Mouse (Mus musculus): ENCODE measurements at regions not wholly inside any gene's neighbourhood (a gene's known extent, or its start where the extent isn't known, plus 50 kb on each side); places are given as distances from the start of the nearest gene placed in this dataset.
"Not testable (repeated sequence)": the region's sequence is repeated elsewhere in the genome, so short reads cannot be mapped to it uniquely, and the experiment has no call there.

DNA sequence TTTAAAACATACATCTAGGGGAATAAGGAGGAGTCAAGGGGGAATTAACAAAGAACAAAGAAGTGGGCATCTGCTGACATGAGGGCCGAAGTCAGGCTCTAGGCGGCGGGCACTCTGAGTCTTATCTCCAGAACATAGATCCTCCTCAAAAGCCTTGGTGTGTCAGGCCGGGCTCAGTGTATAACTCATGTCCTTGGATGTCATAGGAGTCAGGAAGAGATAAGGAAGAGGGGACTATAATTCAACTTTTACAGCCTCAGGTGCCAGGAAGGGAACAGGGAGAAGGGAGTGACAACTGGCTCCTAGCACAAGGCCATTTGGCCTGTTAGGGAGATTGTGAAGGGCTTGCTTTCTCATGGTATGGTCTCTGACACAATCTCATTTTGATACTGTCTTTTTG lies 185.9 kb upstream of the Ube2e2 start:
- H3K9me3 ChIP-seq (ENCODE audit: control insufficient read depth, low read length); H3K27me3 ChIP-seq (replicated peaks; ENCODE audit: control insufficient read depth, insufficient read depth, low read length); H3K36me3 ChIP-seq (ENCODE audit: control insufficient read depth, insufficient read depth, low read length); H3K9ac ChIP-seq (ENCODE audit: low read depth, low read length); H3K4me1 ChIP-seq (replicated peaks; ENCODE audit: control insufficient read depth, insufficient read depth, low read length); H3K4me3 ChIP-seq (ENCODE audit: low read depth, low read length); DNase-seq (ENCODE audit: low spot score); H3K4me2 ChIP-seq; ATAC-seq (replicated peaks; ENCODE audit: low FRiP score); H3K27ac ChIP-seq (ENCODE audit: low read depth, low read length): not testable (repeated sequence)
- WGBS: 79% methylated on average over 4 of the region's 4 CpGs

DNA sequence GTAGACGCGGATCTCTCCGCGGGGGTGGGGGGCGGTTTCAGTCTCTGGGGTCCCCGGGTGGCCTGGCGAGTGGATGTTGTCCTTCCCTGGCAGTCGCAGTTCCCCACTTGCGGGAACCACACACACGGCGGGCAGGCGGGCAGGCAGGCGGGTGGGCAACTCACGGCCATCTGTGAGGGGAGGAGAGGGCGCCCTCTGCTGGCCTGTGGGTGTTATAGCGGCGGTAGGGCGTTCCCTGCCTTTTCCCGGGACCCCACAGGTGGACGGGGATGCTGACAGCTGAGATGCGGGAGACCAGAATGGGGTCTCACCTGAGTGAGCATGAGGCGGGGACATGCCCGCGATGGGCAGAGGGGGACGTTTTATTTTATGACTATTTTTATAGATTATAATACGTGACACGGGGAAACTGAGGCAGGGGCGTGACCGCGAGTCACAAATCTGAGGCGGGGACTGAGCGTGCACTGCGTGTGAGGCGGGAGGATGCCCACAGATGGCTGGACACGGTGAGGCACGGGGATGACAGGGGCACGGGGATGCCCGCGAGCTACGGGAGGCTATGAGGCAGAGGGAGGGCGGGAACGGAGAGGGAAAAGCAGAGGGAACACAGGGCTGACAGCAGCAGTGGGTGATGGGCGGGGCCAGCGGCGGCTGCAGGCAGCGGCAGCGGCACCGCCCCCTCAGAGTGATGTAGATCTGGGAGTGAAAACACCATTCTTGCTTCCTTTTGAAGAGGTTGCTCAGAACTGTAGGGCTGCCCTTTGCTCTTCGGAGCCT lies 148.1 kb upstream of the Ube2e2 start:
- Histone ChIP-seq H3K4me3 (ENCODE audit: low read depth, low read length) (peak overlapping the region; percentile 40), H3K9ac (ENCODE audit: low read depth, low read length) (no peak overlapping the region), H3K4me2 (peak overlapping the region; percentile 69), H3K27ac (ENCODE audit: low read depth, low read length) (no peak overlapping the region), H3K27me3 (replicated peaks; ENCODE audit: control insufficient read depth, insufficient read depth, low read length) (no peaks in the 10 kb centered on the region), H3K36me3 (ENCODE audit: control insufficient read depth, insufficient read depth, low read length) (no peaks in the 10 kb centered on the region), H3K4me1 (replicated peaks; ENCODE audit: control insufficient read depth, insufficient read depth, low read length) (no peaks in the 10 kb centered on the region; the same call in 1 of the 2 replicates), H3K9me3 (ENCODE audit: control insufficient read depth, low read length) (0 out of 2 replicates have a peak, but pooled peaks cover 4% of the 10 kb centered on the region)
- DNase-seq (ENCODE audit: low spot score): peak; percentile 52
- ATAC-seq (replicated peaks; ENCODE audit: low FRiP score): peak; percentile 61
- 4% methylated on average over 49 of the region's 49 CpGs for WGBS

DNA sequence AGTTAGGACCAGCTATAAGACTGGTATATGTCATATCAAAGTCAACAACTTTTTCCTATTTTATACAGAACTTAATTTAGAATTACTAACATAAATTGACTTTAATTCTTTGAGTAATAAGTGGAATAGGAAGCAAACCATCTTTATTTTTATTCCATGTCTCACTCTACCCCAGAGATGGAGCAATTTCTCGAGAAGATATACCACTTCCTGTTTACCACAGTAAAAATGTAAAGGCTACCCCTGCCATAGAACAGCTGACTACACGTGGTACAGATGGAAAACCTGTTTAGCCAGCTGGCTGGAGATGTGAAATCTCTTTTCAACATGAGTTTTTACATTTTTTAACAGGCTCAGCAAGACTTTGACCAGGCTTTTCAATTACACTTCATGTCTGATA lies 126.0 kb upstream of the Ube2e2 start:
- no peak for ATAC-seq (replicated peaks; ENCODE audit: low FRiP score)
- Histone ChIP-seq H3K4me2 (no peak overlapping the region), H3K36me3 (ENCODE audit: control insufficient read depth, insufficient read depth, low read length) (no peaks in the 10 kb centered on the region), H3K9ac (ENCODE audit: low read depth, low read length) (no peak overlapping the region), H3K9me3 (ENCODE audit: control insufficient read depth, low read length) (no peaks in the 10 kb centered on the region), H3K27ac (ENCODE audit: low read depth, low read length) (no peak overlapping the region), H3K4me1 (replicated peaks; ENCODE audit: control insufficient read depth, insufficient read depth, low read length) (no peaks in the 10 kb centered on the region), H3K27me3 (replicated peaks; ENCODE audit: control insufficient read depth, insufficient read depth, low read length) (no peaks in the 10 kb centered on the region), H3K4me3 (ENCODE audit: low read depth, low read length) (no peak overlapping the region)
- 36% methylated on average over 2 of the region's 2 CpGs for WGBS
- DNase-seq (ENCODE audit: low spot score): no peak

DNA sequence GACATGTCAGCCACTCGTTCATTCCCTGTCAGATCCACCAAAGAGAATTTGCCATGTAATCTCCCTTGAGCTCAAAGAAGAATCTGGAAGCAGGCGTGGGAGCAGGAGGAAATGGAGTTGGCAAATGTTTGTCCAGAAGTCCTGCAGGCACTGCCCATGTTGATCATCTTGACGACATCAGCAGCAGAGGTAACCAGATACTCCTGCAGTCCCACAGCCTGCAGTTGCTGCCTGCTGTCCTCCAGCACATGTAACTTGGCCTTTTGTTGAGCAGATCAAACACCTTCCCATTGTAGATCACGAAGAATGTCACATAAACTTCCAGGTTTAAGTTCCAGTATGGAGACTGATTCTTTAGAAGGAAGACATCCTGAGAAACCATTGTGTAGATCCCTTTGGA lies 121.3 kb upstream of the Ube2e2 start:
- Histone ChIP-seq H3K9me3 (ENCODE audit: control insufficient read depth, low read length) (no peaks in the 10 kb centered on the region), H3K27me3 (replicated peaks; ENCODE audit: control insufficient read depth, insufficient read depth, low read length) (no peaks in the 10 kb centered on the region), H3K36me3 (ENCODE audit: control insufficient read depth, insufficient read depth, low read length) (no peaks in the 10 kb centered on the region), H3K4me3 (ENCODE audit: low read depth, low read length) (no peak overlapping the region), H3K4me2 (no peak overlapping the region), H3K27ac (ENCODE audit: low read depth, low read length) (no peak overlapping the region), H3K9ac (ENCODE audit: low read depth, low read length) (no peak overlapping the region), H3K4me1 (replicated peaks; ENCODE audit: control insufficient read depth, insufficient read depth, low read length) (no peaks in the 10 kb centered on the region)
- ATAC-seq (replicated peaks; ENCODE audit: low FRiP score) (no peak), DNase-seq (ENCODE audit: low spot score) (no peak)
- 53% methylated on average over 4 of the region's 4 CpGs for WGBS

DNA sequence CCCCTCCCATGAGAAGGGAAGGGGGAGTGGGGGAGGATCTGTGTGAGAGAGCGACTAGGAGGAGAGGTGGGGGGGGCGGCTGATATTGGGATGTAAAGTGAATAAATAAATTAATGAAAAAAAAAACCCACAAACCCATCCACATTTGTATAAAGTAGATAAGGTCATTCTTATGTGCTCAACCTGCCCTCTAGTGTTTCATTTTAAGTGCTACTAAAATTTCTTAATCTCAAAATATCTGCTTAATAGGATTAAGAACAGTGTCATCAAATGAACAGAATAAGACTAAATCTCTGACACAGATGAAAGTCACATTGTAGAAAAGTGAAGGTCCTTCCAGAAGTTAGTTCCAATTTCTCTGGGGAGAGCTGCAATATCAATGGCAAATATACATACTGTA lies 119.5 kb upstream of the Ube2e2 start:
- H3K27ac ChIP-seq (ENCODE audit: low read depth, low read length); DNase-seq (ENCODE audit: low spot score); H3K4me1 ChIP-seq (replicated peaks; ENCODE audit: control insufficient read depth, insufficient read depth, low read length); H3K36me3 ChIP-seq (ENCODE audit: control insufficient read depth, insufficient read depth, low read length); H3K9me3 ChIP-seq (ENCODE audit: control insufficient read depth, low read length); H3K4me2 ChIP-seq; ATAC-seq (replicated peaks; ENCODE audit: low FRiP score); H3K27me3 ChIP-seq (replicated peaks; ENCODE audit: control insufficient read depth, insufficient read depth, low read length); H3K4me3 ChIP-seq (ENCODE audit: low read depth, low read length); H3K9ac ChIP-seq (ENCODE audit: low read depth, low read length): not testable (repeated sequence)
- WGBS: 83% methylated on average over 2 of the region's 2 CpGs

DNA sequence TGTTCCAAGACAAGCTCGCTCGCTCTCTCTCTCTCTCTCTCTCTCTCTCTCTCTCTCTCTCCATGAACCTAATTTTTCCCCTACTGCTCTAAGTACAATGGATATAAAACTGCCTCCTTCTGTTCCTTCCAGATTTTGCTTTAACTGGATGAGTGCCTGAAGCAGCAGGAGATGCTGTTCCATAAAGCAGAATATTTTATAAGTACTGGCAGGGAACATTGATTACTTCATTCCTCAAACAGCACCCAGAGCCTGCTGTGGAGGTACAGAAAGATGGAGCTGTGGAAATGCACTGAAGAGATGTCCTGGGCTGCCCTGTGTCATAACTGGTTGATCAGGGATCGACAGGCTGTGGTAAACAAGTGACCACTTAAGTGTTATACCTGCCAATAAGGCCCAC lies 89.8 kb upstream of the Ube2e2 start:
- no peak for ATAC-seq (replicated peaks; ENCODE audit: low FRiP score)
- no peak for DNase-seq (ENCODE audit: low spot score)

DNA sequence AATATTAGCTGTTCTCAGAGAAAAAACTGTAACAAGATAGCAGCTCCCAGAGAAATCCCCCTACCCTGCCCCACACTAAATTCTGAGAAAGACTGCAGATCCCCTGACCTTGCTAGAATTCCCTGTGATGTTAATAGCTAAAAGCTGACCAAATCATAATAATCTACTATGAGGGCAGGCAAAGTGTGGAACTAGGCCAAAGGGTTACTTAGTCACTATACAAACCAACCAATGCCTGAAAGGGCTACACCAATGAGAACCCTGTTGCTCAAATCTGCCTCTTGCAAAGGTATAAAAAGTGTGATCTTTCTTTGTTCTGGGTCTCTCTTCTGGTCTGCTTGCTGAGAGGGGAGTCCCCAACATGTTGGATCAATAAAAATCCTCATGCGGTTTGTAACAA lies 69.8 kb upstream of the Ube2e2 start:
- no peak for ATAC-seq (replicated peaks; ENCODE audit: low FRiP score)
- no peak overlapping the region for H3K4me2 ChIP-seq

More for the DNA sequence above, 89.8 kb upstream of the Ube2e2 start:
- 76% methylated on average over 3 of the region's 3 CpGs for WGBS
- no peak overlapping the region for H3K4me2 ChIP-seq
- no peak overlapping the region for H3K4me3 ChIP-seq (ENCODE audit: low read depth, low read length)
- H3K9me3 ChIP-seq (ENCODE audit: control insufficient read depth, low read length): no peaks in the 10 kb centered on the region
- no peaks in the 10 kb centered on the region for H3K27me3 ChIP-seq (replicated peaks; ENCODE audit: control insufficient read depth, insufficient read depth, low read length)
- no peak overlapping the region for H3K9ac ChIP-seq (ENCODE audit: low read depth, low read length)
- H3K36me3 ChIP-seq (ENCODE audit: control insufficient read depth, insufficient read depth, low read length): no peaks in the 10 kb centered on the region
- H3K4me1 ChIP-seq (replicated peaks; ENCODE audit: control insufficient read depth, insufficient read depth, low read length): no peaks in the 10 kb centered on the region
- no peak overlapping the region for H3K27ac ChIP-seq (ENCODE audit: low read depth, low read length)

DNA sequence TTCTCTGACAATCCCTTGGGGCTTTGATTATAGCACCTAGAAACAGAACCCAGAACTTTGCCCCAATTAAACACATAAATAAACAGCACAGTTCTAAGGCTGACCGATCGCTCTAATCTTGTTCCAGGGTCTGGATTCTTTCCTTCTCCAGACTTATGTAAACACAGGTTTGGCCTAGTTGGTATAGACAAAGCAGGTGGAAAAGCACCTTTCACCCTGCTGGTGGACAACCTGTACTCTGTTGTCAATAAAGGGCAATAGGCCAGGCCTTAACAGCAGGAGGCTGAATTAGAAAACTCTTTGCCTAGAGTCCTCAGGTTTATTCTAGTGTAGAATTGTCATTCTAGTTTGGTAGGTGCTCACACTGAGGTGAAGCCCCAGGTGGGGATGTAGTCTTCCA lies 69.2 kb upstream of the Ube2e2 start:
- Histone ChIP-seq H3K4me1 (replicated peaks; ENCODE audit: control insufficient read depth, insufficient read depth, low read length) (no peaks in the 10 kb centered on the region), H3K27me3 (replicated peaks; ENCODE audit: control insufficient read depth, insufficient read depth, low read length) (no peaks in the 10 kb centered on the region), H3K36me3 (ENCODE audit: control insufficient read depth, insufficient read depth, low read length) (no peaks in the 10 kb centered on the region), H3K4me2 (no peak overlapping the region), H3K27ac (ENCODE audit: low read depth, low read length) (no peak overlapping the region), H3K9me3 (ENCODE audit: control insufficient read depth, low read length) (no peaks in the 10 kb centered on the region), H3K4me3 (ENCODE audit: low read depth, low read length) (no peak overlapping the region), H3K9ac (ENCODE audit: low read depth, low read length) (no peak overlapping the region)
- ATAC-seq (replicated peaks; ENCODE audit: low FRiP score) (0 out of 2 replicates have a peak, but pooled peaks have one; percentile 58), DNase-seq (ENCODE audit: low spot score) (no peak)
- WGBS: 73% methylated on average over 2 of the region's 2 CpGs

More for the DNA sequence above, 69.8 kb upstream of the Ube2e2 start:
- 88% methylated on average over 1 of the region's 1 CpGs for WGBS
- Histone ChIP-seq H3K4me1 (replicated peaks; ENCODE audit: control insufficient read depth, insufficient read depth, low read length) (no peaks in the 10 kb centered on the region), H3K27me3 (replicated peaks; ENCODE audit: control insufficient read depth, insufficient read depth, low read length) (no peaks in the 10 kb centered on the region), H3K4me3 (ENCODE audit: low read depth, low read length) (no peak overlapping the region), H3K27ac (ENCODE audit: low read depth, low read length) (no peak overlapping the region), H3K36me3 (ENCODE audit: control insufficient read depth, insufficient read depth, low read length) (no peaks in the 10 kb centered on the region), H3K9me3 (ENCODE audit: control insufficient read depth, low read length) (no peaks in the 10 kb centered on the region), H3K9ac (ENCODE audit: low read depth, low read length) (no peak overlapping the region)
- no peak for DNase-seq (ENCODE audit: low spot score)

All from liver, embryonic 11.5 days (tissue).